Mouse (Mus musculus): Measurements from ENCODE around the gene Arhgap44.

Arhgap44 gene

GRCm38 (mm10) chr11:65162767-65163120, at the start of gene Arhgap44:
Gene Arhgap44 (minus strand): TSS chr11:65162961.
- DNase-seq (ENCODE audit: low spot score): peak; percentile 53

- no peak for DNase-seq (ENCODE audit: low spot score)
Observed at GRCm38 (mm10) chr11:65211701-65212100, 48.9 kb upstream of the Arhgap44 start.

- DNase-seq (ENCODE audit: low spot score): no peak
Observed at GRCm38 (mm10) chr11:65209441-65209840, 46.7 kb upstream of the Arhgap44 start.

- DNase-seq (ENCODE audit: low spot score): no peak
Observed at GRCm38 (mm10) chr11:65205306-65205705, 42.5 kb upstream of the Arhgap44 start.

GRCm38 (mm10) chr11:65204651-65205050, 41.9 kb upstream of the Arhgap44 start:
- no peak for DNase-seq (ENCODE audit: low spot score)

GRCm38 (mm10) chr11:65203020-65203419, 40.3 kb upstream of the Arhgap44 start:
- DNase-seq (ENCODE audit: low spot score): no peak

GRCm38 (mm10) chr11:65202236-65202635, 39.5 kb upstream of the Arhgap44 start:
- DNase-seq (ENCODE audit: low spot score): no peak

GRCm38 (mm10) chr11:65198026-65198425, 35.3 kb upstream of the Arhgap44 start:
- DNase-seq (ENCODE audit: low spot score): no peak

GRCm38 (mm10) chr11:65197280-65197679, 34.5 kb upstream of the Arhgap44 start:
- DNase-seq (ENCODE audit: low spot score): peak; percentile 65

GRCm38 (mm10) chr11:65186974-65187373, 24.2 kb upstream of the Arhgap44 start:
- no peak for DNase-seq (ENCODE audit: low spot score)

GRCm38 (mm10) chr11:65185114-65185513, 22.4 kb upstream of the Arhgap44 start:
- no peak for DNase-seq (ENCODE audit: low spot score)

GRCm38 (mm10) chr11:65170121-65170750, 7.5 kb upstream of the Arhgap44 start:
- no peak for DNase-seq (ENCODE audit: low spot score)

- DNase-seq (ENCODE audit: low spot score): no peak
Observed at GRCm38 (mm10) chr11:65161881-65162766, 637 bp downstream of the Arhgap44 start.

- no peak for DNase-seq (ENCODE audit: low spot score)
Observed at GRCm38 (mm10) chr11:65160991-65161880, 1.5 kb downstream of the Arhgap44 start.

- no peak for DNase-seq (ENCODE audit: low spot score)
Observed at GRCm38 (mm10) chr11:65159791-65160190, 3.0 kb downstream of the Arhgap44 start, which contains the start of gene 1700086D15Rik. Gene 1700086D15Rik (minus strand): TSS chr11:65159891.

GRCm38 (mm10) chr11:65158658-65158990, 4.1 kb downstream of the Arhgap44 start:
- no peak for DNase-seq (ENCODE audit: low spot score)

GRCm38 (mm10) chr11:65157966-65158657, 4.6 kb downstream of the Arhgap44 start:
- DNase-seq (ENCODE audit: low spot score): no peak

GRCm38 (mm10) chr11:65153006-65153405, 9.8 kb downstream of the Arhgap44 start:
- no peak for DNase-seq (ENCODE audit: low spot score)

- DNase-seq (ENCODE audit: low spot score): no peak
Observed at GRCm38 (mm10) chr11:65148441-65148840, 14.3 kb downstream of the Arhgap44 start.

- DNase-seq (ENCODE audit: low spot score): no peak
Observed at GRCm38 (mm10) chr11:65142838-65143417, 19.8 kb downstream of the Arhgap44 start.

- DNase-seq (ENCODE audit: low spot score): no peak
Observed at GRCm38 (mm10) chr11:65139030-65139429, 23.7 kb downstream of the Arhgap44 start.
